Mouse (Mus musculus) ES-Bruce4 (cell line): Measurements from ENCODE around the gene Rxfp4.

ENCODE experiments used
- CTCF ChIP-seq: IDR thresholded peaks from one replicate; pipeline ENCODE4 v1.8.1; 2011; ENCODE audit warnings: low read depth, low read length
- EP300 ChIP-seq: IDR thresholded peaks from 2 replicates; pipeline ENCODE4 v1.6.1; 2011; ENCODE audit warnings: low read depth, low read length; ENCODE audit not compliant: insufficient read depth
- POLR2A ChIP-seq: IDR thresholded peaks from one replicate; pipeline ENCODE4 v1.8.1; 2011; ENCODE audit warnings: low read length; ENCODE audit not compliant: insufficient read depth

- TF ChIP-seq CTCF (peak; percentile 23), EP300 (no peak), POLR2A (no peak)
Observed at GRCm38 (mm10) chr3:88640676-88641075, 12.3 kb downstream of the Rxfp4 start.
